Mouse (Mus musculus) stomach, embryonic 15.5 days (tissue): ENCODE data around the gene Fnip2. TPM values are rescaled to one million over a fixed set of nuclear protein-coding genes. Genes with fewer than 3 reads are reported as not detected.
A peak's percentile ranks its signal among the peaks of the same experiment; 100 is the strongest.
"Not testable (repeated sequence)": the region's sequence is repeated elsewhere in the genome, so short reads cannot be mapped to it uniquely, and the experiment has no call there.

Source experiments
- ATAC-seq: fragments of 200-750 bp; cut with Nextera tagmentation; 2 replicates; pipeline ENCODE4 v1.8.0; 2017; ENCODE audit warnings: low read depth, moderate number of reproducible peaks, moderate TSS enrichment; ENCODE audit not compliant: insufficient read depth, low FRiP score
- H3K27ac ChIP-seq: fragments of 300-500 bp; sonication (generic); 2 replicates; pipeline ENCODE4 v1.5.1; 2015; ENCODE audit warnings: mild to moderate bottlenecking, inconsistent platforms
- H3K27me3 ChIP-seq: fragments of 300-500 bp; sonication (generic); replicated peaks from 2 replicates; pipeline ENCODE4 v1.6.1; 2015; ENCODE audit warnings: inconsistent platforms
- H3K36me3 ChIP-seq: fragments of 300-500 bp; sonication (generic); 2 replicates; pipeline ENCODE4 v1.6.1; 2015; ENCODE audit warnings: inconsistent platforms
- H3K4me1 ChIP-seq: fragments of 300-500 bp; sonication (generic); 2 replicates; pipeline ENCODE4 v1.6.1; 2015; ENCODE audit warnings: inconsistent platforms
- H3K4me2 ChIP-seq: fragments of 300-500 bp; sonication (generic); 2 replicates; pipeline ENCODE4 v1.6.1; 2015; ENCODE audit warnings: mild to moderate bottlenecking, inconsistent platforms
- H3K4me3 ChIP-seq: fragments of 300-500 bp; sonication (generic); replicated peaks from 2 replicates; pipeline ENCODE4 v1.5.1; 2015; ENCODE audit warnings: inconsistent platforms
- H3K9ac ChIP-seq: fragments of 300-500 bp; sonication (generic); 2 replicates; pipeline ENCODE4 v1.6.1; 2015; ENCODE audit warnings: inconsistent platforms
- H3K9me3 ChIP-seq: fragments of 300-500 bp; sonication (generic); 2 replicates; pipeline ENCODE4 v1.6.1; 2016; ENCODE audit warnings: inconsistent platforms
- WGBS: fragments of 180-500 bp; shearing (Covaris S2); methylation state at CpG from one replicate; pipeline ENCODE4 v1.1.7; 2015; 5-methylcytosine and 5-hydroxymethylcytosine counted together
- polyA plus RNA-seq: library from polyadenylated mRNA; unstranded; fragments of >200 nt; fragmentation: Nextera tagmentation; extraction: Ambion mirVana; gene quantifications from 2 replicates; pipeline ENCODE4 v1.2.1, GENCODE M21; 2015

Gene Fnip2
- polyA plus RNA-seq, 1 experiment from 2014 or later, result 5.4 TPM

- Histone ChIP-seq H3K9ac (no peak overlapping the region), H3K36me3 (no peaks in the 10 kb centered on the region), H3K27ac (no peak overlapping the region), H3K4me1 (0 out of 2 replicates have a peak, but pooled peaks cover 7% of the 10 kb centered on the region), H3K27me3 (no peaks in the 10 kb centered on the region), H3K4me3 (no peak overlapping the region), H3K9me3 (no peaks in the 10 kb centered on the region), H3K4me2 (peak overlapping the region; percentile 16; the same call in 1 of the 2 replicates)
- no peak for ATAC-seq
- WGBS, result 13% methylated on average over 3 of the region's 3 CpGs
These were observed 8.8 kb upstream of the Fnip2 start for GRCm38 (mm10) chr3:79576468-79576816.

- Histone ChIP-seq H3K4me1 (0 out of 2 replicates have a peak, but pooled peaks cover 7% of the 10 kb centered on the region), H3K36me3 (no peaks in the 10 kb centered on the region), H3K9me3 (no peaks in the 10 kb centered on the region), H3K4me3 (no peak overlapping the region), H3K4me2 (peak overlapping the region; percentile 16; the same call in 1 of the 2 replicates), H3K9ac (no peak overlapping the region), H3K27ac (no peak overlapping the region), H3K27me3 (no peaks in the 10 kb centered on the region)
- peak; percentile 72 for ATAC-seq
- 44% methylated on average over 10 of the region's 10 CpGs for WGBS
These were observed 8.2 kb upstream of the Fnip2 start for GRCm38 (mm10) chr3:79575576-79576467.

GRCm38 (mm10) chr3:79574336-79574735, 6.7 kb upstream of the Fnip2 start:
- Histone ChIP-seq H3K9me3 (no peaks in the 10 kb centered on the region), H3K4me2 (no peak overlapping the region), H3K4me3 (no peak overlapping the region), H3K27ac (no peak overlapping the region), H3K4me1 (0 out of 2 replicates have a peak, but pooled peaks cover 7% of the 10 kb centered on the region), H3K36me3 (no peaks in the 10 kb centered on the region), H3K9ac (no peak overlapping the region), H3K27me3 (no peaks in the 10 kb centered on the region)
- peak; percentile 86; the same call in 1 of the 2 replicates for ATAC-seq
- WGBS, result 73% methylated on average over 3 of the region's 3 CpGs

DNA sequence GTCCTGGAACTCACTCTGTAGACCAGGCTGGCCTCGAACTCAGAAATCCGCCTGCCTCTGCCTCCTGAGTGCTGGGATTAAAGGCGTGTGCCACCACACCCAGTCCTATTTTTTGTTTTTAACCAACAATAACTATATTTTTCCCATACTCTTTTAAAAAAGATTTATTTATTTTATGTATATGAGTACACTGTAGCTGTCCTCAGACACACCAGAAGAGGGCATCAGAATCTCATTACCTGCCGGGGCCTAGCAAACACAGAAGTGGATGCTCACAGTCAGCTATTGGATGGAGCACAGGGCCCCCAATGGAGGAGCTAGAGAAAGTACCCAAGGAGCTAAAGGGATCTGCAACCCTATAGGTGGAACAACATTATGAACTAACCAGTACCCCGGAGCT, 5.8 kb upstream of the Fnip2 start:
- not testable (repeated sequence) for ATAC-seq, H3K27me3 ChIP-seq, H3K36me3 ChIP-seq, H3K27ac ChIP-seq, H3K4me1 ChIP-seq, H3K9ac ChIP-seq, H3K4me2 ChIP-seq, H3K9me3 ChIP-seq, H3K4me3 ChIP-seq
- WGBS, result 96% methylated on average over 5 of the region's 5 CpGs

DNA sequence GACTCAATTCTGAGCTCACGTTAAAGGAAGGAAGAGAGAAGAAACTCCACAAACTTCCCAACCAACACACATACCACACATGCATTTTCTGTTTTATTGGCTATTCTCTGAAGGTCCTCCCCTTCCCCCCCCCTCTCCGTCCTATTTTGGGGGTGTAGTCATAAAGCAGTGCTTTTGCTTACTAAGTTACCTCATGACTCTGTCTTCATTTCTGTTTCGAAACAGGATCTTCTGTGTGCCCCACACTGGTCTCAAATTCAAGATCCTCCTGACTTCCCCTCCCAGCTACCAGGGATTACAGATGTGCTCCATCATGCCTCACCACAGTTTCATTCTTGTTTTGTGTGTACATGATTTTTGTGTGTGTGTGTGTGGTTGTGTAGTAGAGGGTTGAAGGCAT, 4.8 kb upstream of the Fnip2 start:
- WGBS, result 56% methylated on average over 3 of the region's 3 CpGs
- H3K9ac ChIP-seq, result no peak overlapping the region
- H3K9me3 ChIP-seq, result no peaks in the 10 kb centered on the region
- no peak for ATAC-seq
- no peaks in the 10 kb centered on the region for H3K36me3 ChIP-seq
- no peak overlapping the region for H3K27ac ChIP-seq
- H3K4me2 ChIP-seq, result no peak overlapping the region
- H3K4me1 ChIP-seq, result 0 out of 2 replicates have a peak, but pooled peaks cover 10% of the 10 kb centered on the region
- no peak overlapping the region for H3K4me3 ChIP-seq
- H3K27me3 ChIP-seq, result no peaks in the 10 kb centered on the region

GRCm38 (mm10) chr3:79569351-79569681, 1.7 kb upstream of the Fnip2 start:
- Histone ChIP-seq H3K27ac (no peak overlapping the region), H3K4me2 (no peak overlapping the region), H3K9me3 (no peaks in the 10 kb centered on the region), H3K36me3 (no peaks in the 10 kb centered on the region), H3K4me1 (peaks cover 6% of the 10 kb centered on the region; the same call in 1 of the 2 replicates), H3K4me3 (no peak overlapping the region), H3K27me3 (no peaks in the 10 kb centered on the region), H3K9ac (no peak overlapping the region)
- ATAC-seq, result no peak
- 74% methylated on average over 3 of the region's 3 CpGs for WGBS

DNA sequence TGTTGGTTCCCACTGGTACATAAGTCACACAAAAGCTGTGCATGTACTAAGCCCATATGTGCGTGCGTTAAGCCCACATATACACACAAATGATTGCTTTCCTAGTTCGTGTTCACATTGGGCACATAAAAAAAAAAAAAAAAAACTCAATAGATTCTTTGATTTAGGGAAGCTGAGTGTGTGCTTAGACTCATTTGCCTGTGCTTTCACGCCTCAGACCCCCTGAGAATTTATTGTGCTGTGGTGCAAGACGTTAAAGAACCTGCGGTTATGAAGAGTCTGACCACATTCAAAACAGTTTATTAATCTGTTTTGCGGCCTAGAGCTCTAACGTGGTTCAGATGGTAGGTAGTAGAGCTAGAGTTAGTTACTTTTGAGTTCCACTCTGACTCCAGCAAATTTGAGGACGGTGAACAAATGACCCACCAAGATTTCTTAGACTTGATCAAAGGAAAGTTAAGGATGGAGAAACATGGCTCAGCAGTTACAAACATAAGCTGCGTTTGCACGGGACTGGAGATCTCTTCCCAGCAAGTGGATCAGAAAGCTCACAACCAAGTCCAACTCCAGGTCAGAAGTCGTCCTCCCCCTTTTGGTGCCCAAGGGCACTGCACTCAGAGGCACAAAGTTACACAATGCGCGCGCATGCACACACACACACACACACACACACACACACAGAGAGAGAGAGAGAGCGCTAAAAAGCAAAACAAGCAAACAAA, 1.2 kb upstream of the Fnip2 start:
- Histone ChIP-seq H3K9me3 (no peaks in the 10 kb centered on the region), H3K4me1 (peaks cover 6% of the 10 kb centered on the region; the same call in 1 of the 2 replicates), H3K27me3 (no peaks in the 10 kb centered on the region), H3K27ac (peak overlapping the region; percentile 80), H3K4me2 (peak overlapping the region; percentile 81), H3K36me3 (no peaks in the 10 kb centered on the region), H3K9ac (no peak overlapping the region), H3K4me3 (no peak overlapping the region)
- 87% methylated on average over 16 of the region's 16 CpGs for WGBS
- ATAC-seq, result no peak

GRCm38 (mm10) chr3:79566716-79567691, 592 bp downstream of the Fnip2 start:
- Histone ChIP-seq H3K4me2 (peak overlapping the region; percentile 81), H3K9ac (peak overlapping the region; percentile 76), H3K9me3 (no peaks in the 10 kb centered on the region), H3K36me3 (no peaks in the 10 kb centered on the region), H3K27me3 (no peaks in the 10 kb centered on the region), H3K4me3 (peak overlapping the region; percentile 83), H3K4me1 (peaks cover 6% of the 10 kb centered on the region; the same call in 1 of the 2 replicates), H3K27ac (peak overlapping the region; percentile 80)
- 3% methylated on average over 59 of the region's 60 CpGs for WGBS
- peak; percentile 38 for ATAC-seq

- H3K4me1 ChIP-seq, result peaks cover 6% of the 10 kb centered on the region; the same call in 1 of the 2 replicates
- H3K27me3 ChIP-seq, result no peaks in the 10 kb centered on the region
- WGBS, result 77% methylated on average over 10 of the region's 10 CpGs
- H3K9ac ChIP-seq, result no peak overlapping the region
- no peak overlapping the region for H3K27ac ChIP-seq
- H3K4me2 ChIP-seq, result no peak overlapping the region
- H3K9me3 ChIP-seq, result no peaks in the 10 kb centered on the region
- no peak overlapping the region for H3K4me3 ChIP-seq
- no peak for ATAC-seq
- H3K36me3 ChIP-seq, result no peaks in the 10 kb centered on the region
These were observed 2.6 kb downstream of the Fnip2 start for GRCm38 (mm10) chr3:79564875-79565606.

DNA sequence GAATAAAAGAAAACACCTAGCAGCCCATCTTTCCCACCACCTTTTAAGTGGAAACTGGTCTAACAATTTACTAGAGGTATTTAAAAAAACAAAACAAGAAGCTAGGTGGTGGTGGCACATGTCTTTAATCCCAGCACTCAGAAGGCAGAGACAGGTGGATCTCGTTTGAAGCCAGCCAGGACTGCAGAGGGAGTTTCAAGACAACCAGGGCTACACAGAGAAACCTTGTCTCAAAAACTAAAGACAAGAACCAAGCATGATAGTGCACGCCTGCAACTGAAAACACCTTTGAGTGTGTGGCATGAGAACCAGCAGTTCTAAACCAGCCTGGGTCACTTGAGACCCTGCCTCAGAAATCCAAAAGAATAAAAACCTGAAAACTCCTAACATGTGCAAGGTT, 4.1 kb downstream of the Fnip2 start:
- H3K27ac ChIP-seq, result no peak overlapping the region
- no peak overlapping the region for H3K4me3 ChIP-seq
- ATAC-seq, result no peak
- H3K36me3 ChIP-seq, result no peaks in the 10 kb centered on the region
- no peak overlapping the region for H3K9ac ChIP-seq
- WGBS, result 73% methylated on average over 2 of the region's 2 CpGs
- H3K4me1 ChIP-seq, result peaks cover 8% of the 10 kb centered on the region; the same call in 1 of the 2 replicates
- H3K9me3 ChIP-seq, result no peaks in the 10 kb centered on the region
- no peaks in the 10 kb centered on the region for H3K27me3 ChIP-seq
- no peak overlapping the region for H3K4me2 ChIP-seq
